Mouse (Mus musculus) lung, embryonic 16.5 days (tissue): ENCODE data around the gene Tex35. TPM values are rescaled to one million over a fixed set of nuclear protein-coding genes. Genes with fewer than 3 reads are reported as not detected.
A peak's percentile ranks its signal among the peaks of the same experiment; 100 is the strongest.

Source experiments
- ATAC-seq: fragments of 200-750 bp; cut with Nextera tagmentation; 2 replicates; pipeline ENCODE4 v1.8.0; 2017; ENCODE audit warnings: low read depth, mild to moderate bottlenecking, moderate library complexity
- H3K27ac ChIP-seq: fragments of 300-500 bp; sonication (generic); 2 replicates; pipeline ENCODE4 v1.5.1; 2014; ENCODE audit warnings: mild to moderate bottlenecking, control low read depth, low read length
- H3K27me3 ChIP-seq: fragments of 300-500 bp; sonication (generic); 2 replicates; pipeline ENCODE4 v1.6.1; 2014; ENCODE audit warnings: low read depth, low read length, mixed read lengths; ENCODE audit not compliant: control insufficient read depth, insufficient read depth
- H3K36me3 ChIP-seq: fragments of 300-500 bp; sonication (generic); 2 replicates; pipeline ENCODE4 v1.6.1; 2014; ENCODE audit warnings: low read length; ENCODE audit not compliant: control insufficient read depth, insufficient read depth
- H3K4me1 ChIP-seq: fragments of 300-500 bp; sonication (generic); replicated peaks from 2 replicates; pipeline ENCODE4 v1.6.1; 2014; ENCODE audit warnings: low read length, mixed read lengths; ENCODE audit not compliant: control insufficient read depth, insufficient read depth
- H3K4me2 ChIP-seq: fragments of 300-500 bp; sonication (generic); 2 replicates; pipeline ENCODE4 v1.6.1; 2014; ENCODE audit warnings: low read depth, low read length, control low read depth
- H3K4me3 ChIP-seq: fragments of 300-500 bp; sonication (generic); 2 replicates; pipeline ENCODE4 v1.5.1; 2014; ENCODE audit warnings: mild to moderate bottlenecking, low read length, control low read depth
- H3K9ac ChIP-seq: fragments of 300-500 bp; sonication (generic); 2 replicates; pipeline ENCODE4 v1.6.1; 2014; ENCODE audit warnings: low read length, control low read depth
- H3K9me3 ChIP-seq: fragments of 300-500 bp; sonication (generic); 2 replicates; pipeline ENCODE4 v1.6.1; 2016; ENCODE audit warnings: low read length; ENCODE audit not compliant: control insufficient read depth
- WGBS: fragments of 180-500 bp; shearing (Covaris S2); extraction: QIAGEN DNeasy Blood & Tissue Kit; methylation state at CpG from one replicate; pipeline ENCODE4 v1.1.7; 2014; 5-methylcytosine and 5-hydroxymethylcytosine counted together
- polyA plus RNA-seq: library from polyadenylated mRNA; unstranded; fragments of >200 nt; fragmentation: Nextera tagmentation; extraction: Ambion mirVana; gene quantifications from 2 replicates; pipeline ENCODE4 v1.2.1, GENCODE M21; 2015

The Tex35 gene
- polyA plus RNA-seq, 1 experiment from 2014 or later: not detected

- Histone ChIP-seq H3K27ac (no peak overlapping the region), H3K4me2 (no peak overlapping the region), H3K9ac (no peak overlapping the region), H3K4me1 (no peaks in the 10 kb centered on the region; the same call in 1 of the 2 replicates), H3K9me3 (no peaks in the 10 kb centered on the region), H3K36me3 (no peaks in the 10 kb centered on the region), H3K4me3 (no peak overlapping the region), H3K27me3 (no peaks in the 10 kb centered on the region)
- WGBS: 2% methylated on average over 15 of the region's 15 CpGs
- peak; percentile 72 for ATAC-seq
These were observed 32.2 kb downstream of the Tex35 start for GRCm38 (mm10) chr1:157076257-157076656.

- no peaks in the 10 kb centered on the region; the same call in 1 of the 2 replicates for H3K4me1 ChIP-seq
- H3K4me3 ChIP-seq: no peak overlapping the region
- ATAC-seq: no peak
- H3K36me3 ChIP-seq: no peaks in the 10 kb centered on the region
- H3K9me3 ChIP-seq: no peaks in the 10 kb centered on the region
- no peaks in the 10 kb centered on the region for H3K27me3 ChIP-seq
- H3K9ac ChIP-seq: no peak overlapping the region
- 59% methylated on average over 7 of the region's 7 CpGs for WGBS
- H3K4me2 ChIP-seq: no peak overlapping the region
- no peak overlapping the region for H3K27ac ChIP-seq
These were observed 33.5 kb downstream of the Tex35 start for GRCm38 (mm10) chr1:157074937-157075336.

DNA sequence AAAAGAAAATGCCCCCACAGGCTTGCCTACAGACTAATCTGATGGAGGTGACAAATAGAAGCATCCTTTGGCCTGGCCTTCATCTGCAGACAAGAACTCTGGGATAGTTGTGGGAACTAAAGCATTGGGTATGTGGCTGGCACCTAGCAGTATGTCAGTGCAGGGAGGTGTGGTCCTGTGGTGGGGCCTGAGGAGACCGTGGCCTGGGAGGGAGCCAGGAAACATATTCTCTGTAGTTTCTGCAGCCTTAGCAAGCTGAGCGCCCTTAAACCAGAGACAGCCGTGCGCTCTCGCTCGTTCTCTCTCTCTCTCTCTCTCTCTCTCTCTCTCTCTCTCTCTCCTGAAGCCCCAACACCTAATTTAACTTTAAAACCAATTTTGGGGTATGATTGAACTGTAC, 34.1 kb downstream of the Tex35 start:
- no peak for ATAC-seq
- no peaks in the 10 kb centered on the region for H3K9me3 ChIP-seq
- no peaks in the 10 kb centered on the region for H3K27me3 ChIP-seq
- H3K9ac ChIP-seq: no peak overlapping the region
- H3K27ac ChIP-seq: no peak overlapping the region
- no peak overlapping the region for H3K4me2 ChIP-seq
- 84% methylated on average over 6 of the region's 6 CpGs for WGBS
- H3K4me1 ChIP-seq: no peaks in the 10 kb centered on the region; the same call in 1 of the 2 replicates
- H3K36me3 ChIP-seq: no peaks in the 10 kb centered on the region
- H3K4me3 ChIP-seq: no peak overlapping the region

- Histone ChIP-seq H3K27ac (no peak overlapping the region), H3K4me2 (no peak overlapping the region), H3K27me3 (no peaks in the 10 kb centered on the region), H3K36me3 (no peaks in the 10 kb centered on the region), H3K4me3 (no peak overlapping the region), H3K9me3 (no peaks in the 10 kb centered on the region), H3K4me1 (no peaks in the 10 kb centered on the region; the same call in 1 of the 2 replicates), H3K9ac (no peak overlapping the region)
- WGBS: 24% methylated on average over 4 of the region's 4 CpGs
- peak; percentile 24 for ATAC-seq
These were observed 34.9 kb downstream of the Tex35 start for GRCm38 (mm10) chr1:157073592-157073991.

- no peak overlapping the region for H3K4me3 ChIP-seq
- no peak overlapping the region for H3K9ac ChIP-seq
- no peaks in the 10 kb centered on the region; the same call in 1 of the 2 replicates for H3K4me1 ChIP-seq
- no peaks in the 10 kb centered on the region for H3K36me3 ChIP-seq
- no peak overlapping the region for H3K4me2 ChIP-seq
- no peak overlapping the region for H3K27ac ChIP-seq
- no peak for ATAC-seq
- no peaks in the 10 kb centered on the region for H3K9me3 ChIP-seq
- WGBS: 85% methylated on average over 15 of the region's 15 CpGs
- H3K27me3 ChIP-seq: no peaks in the 10 kb centered on the region
These were observed 39.2 kb downstream of the Tex35 start for GRCm38 (mm10) chr1:157069181-157069828.

DNA sequence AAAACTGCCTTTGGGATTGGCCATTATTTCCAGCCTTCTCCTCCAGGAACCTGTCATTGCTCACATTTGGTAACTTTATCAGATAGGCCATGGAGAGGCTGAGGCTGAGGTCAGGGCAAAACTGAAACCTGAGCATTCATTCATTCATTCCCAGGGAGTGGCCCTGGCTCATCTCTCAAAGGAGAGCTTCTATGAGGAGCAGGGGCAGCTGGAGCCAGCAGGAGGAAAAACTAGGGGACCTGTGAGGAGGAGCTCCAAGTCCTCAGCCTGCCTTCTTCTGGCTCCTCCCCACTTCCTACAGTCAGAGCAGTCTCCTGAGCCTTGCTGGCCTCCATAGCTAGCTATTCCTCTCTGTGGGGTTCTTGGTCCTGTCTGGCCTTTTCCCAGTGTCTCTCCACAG, 40.2 kb downstream of the Tex35 start:
- H3K27me3 ChIP-seq: no peaks in the 10 kb centered on the region
- H3K4me1 ChIP-seq: no peaks in the 10 kb centered on the region; the same call in 1 of the 2 replicates
- H3K4me3 ChIP-seq: no peak overlapping the region
- H3K36me3 ChIP-seq: no peaks in the 10 kb centered on the region
- no peak overlapping the region for H3K9ac ChIP-seq
- no peak overlapping the region for H3K4me2 ChIP-seq
- no peaks in the 10 kb centered on the region for H3K9me3 ChIP-seq
- no peak overlapping the region for H3K27ac ChIP-seq
- ATAC-seq: no peak

DNA sequence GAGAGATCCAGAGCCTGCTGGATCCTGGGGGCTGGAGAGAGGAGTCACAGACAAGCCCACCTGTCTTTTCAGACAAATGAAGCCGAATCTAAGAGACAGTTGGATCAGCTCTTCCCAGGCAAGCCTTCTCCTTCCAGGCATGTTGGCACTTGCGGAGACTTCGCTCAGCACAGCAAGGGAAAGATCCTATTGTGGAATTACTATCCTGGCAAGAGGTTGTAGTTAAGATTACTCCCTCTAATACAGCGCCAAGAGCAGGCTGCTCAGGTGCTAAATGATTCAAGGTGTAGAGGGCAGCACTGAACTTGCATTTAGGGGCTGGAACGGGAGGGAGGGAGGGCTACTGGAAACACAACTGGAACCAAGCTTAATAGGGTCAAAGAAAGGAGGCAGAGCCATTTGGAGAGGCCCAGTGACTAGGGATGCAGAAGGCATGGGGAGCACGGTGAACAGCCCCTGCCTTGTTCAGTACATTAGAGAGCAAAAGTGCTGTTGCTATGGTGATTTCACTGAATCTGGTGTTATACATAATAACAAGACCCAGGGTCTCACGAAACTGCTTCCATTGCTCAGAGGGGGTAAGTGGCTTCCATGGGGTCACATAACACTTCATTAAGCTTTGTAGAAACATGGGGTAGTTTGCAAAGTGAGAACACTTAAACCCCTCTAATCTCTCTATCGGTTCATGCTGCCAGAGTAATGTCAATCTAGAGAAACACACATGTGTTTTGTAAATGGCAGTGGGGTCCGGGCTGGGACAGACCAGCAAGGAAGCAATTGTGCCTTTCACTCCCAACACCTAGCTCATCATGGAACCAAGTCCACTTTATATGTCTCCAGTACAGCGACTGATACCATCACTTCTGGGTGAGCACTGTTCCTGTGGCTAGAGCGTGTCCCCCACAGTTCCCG, 42.4 kb downstream of the Tex35 start:
- WGBS: 62% methylated on average over 12 of the region's 12 CpGs
- Histone ChIP-seq H3K9ac (no peak overlapping the region), H3K4me2 (no peak overlapping the region), H3K9me3 (no peaks in the 10 kb centered on the region), H3K36me3 (no peaks in the 10 kb centered on the region), H3K27ac (no peak overlapping the region), H3K27me3 (no peaks in the 10 kb centered on the region), H3K4me1 (no peaks in the 10 kb centered on the region; the same call in 1 of the 2 replicates), H3K4me3 (no peak overlapping the region)
- peak; percentile 78 for ATAC-seq

- no peak overlapping the region for H3K9ac ChIP-seq
- no peak for ATAC-seq
- H3K36me3 ChIP-seq: no peaks in the 10 kb centered on the region
- no peaks in the 10 kb centered on the region for H3K27me3 ChIP-seq
- no peaks in the 10 kb centered on the region; the same call in 1 of the 2 replicates for H3K4me1 ChIP-seq
- H3K4me3 ChIP-seq: no peak overlapping the region
- H3K9me3 ChIP-seq: no peaks in the 10 kb centered on the region
- 52% methylated on average over 13 of the region's 13 CpGs for WGBS
- H3K27ac ChIP-seq: no peak overlapping the region
- no peak overlapping the region for H3K4me2 ChIP-seq
These were observed 45.0 kb downstream of the Tex35 start for GRCm38 (mm10) chr1:157063318-157064115.

DNA sequence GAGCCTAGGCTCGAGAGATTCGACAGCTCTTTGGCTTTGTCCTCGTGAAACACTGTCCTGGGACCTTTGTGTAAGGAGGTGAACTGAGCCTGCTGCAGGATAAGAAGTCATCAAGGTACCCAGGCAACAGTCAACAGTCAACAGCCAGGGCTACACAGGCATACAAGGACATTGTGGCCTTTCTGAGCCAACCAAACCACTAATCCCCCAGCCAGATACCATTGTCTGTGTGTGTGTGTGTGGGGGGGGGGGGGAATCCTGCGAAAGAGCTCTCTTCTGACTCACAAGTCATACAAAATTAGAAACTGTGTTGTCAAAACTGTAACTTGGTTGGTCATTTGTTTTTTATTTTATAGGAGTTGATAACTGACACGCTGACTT, 46.0 kb downstream of the Tex35 start:
- H3K27ac ChIP-seq: no peak overlapping the region
- WGBS: 65% methylated on average over 5 of the region's 5 CpGs

More for the DNA sequence above, 46.0 kb downstream of the Tex35 start:
- H3K36me3 ChIP-seq: no peaks in the 10 kb centered on the region
- ATAC-seq: no peak
- no peaks in the 10 kb centered on the region; the same call in 1 of the 2 replicates for H3K4me1 ChIP-seq
- H3K4me3 ChIP-seq: no peak overlapping the region
- H3K4me2 ChIP-seq: no peak overlapping the region
- H3K27me3 ChIP-seq: no peaks in the 10 kb centered on the region
- H3K9ac ChIP-seq: no peak overlapping the region
- no peaks in the 10 kb centered on the region for H3K9me3 ChIP-seq
